Mouse (Mus musculus) E14TG2a.4 (cell line): ENCODE data around the gene Magi2.

Experiments
- CTCF ChIP-seq: conservative IDR thresholded peaks from 2 replicates; pipeline ENCODE4 v1.5.1; 2014; ENCODE audit warnings: low read length
- POU5F1 ChIP-seq: IDR thresholded peaks from 2 replicates; pipeline ENCODE4 v1.6.1; 2014; ENCODE audit warnings: low read length, borderline replicate concordance

DNA sequence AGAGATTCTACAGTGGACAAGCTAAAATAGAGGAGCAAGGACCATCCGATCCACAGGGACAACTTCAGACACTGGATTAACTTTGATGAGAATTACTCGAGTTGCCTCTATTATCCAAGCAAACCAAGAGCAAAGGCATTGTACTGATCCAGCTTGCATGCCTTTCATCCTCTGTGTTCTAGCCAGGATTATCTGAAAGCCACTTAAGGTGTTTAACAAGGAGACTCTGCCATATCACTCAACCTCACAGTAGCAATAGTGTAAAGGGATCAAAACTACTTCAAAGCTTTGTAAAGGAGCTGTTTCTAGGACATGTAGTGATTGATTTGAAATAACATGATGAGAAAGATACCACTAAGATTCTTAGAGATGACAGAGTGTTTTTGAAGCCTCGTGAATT, 819.8 kb downstream of the Magi2 start:
- no peak for TF ChIP-seq CTCF
- no peak for TF ChIP-seq POU5F1
